Mouse (Mus musculus): ENCODE data around the gene Syne1.

DNA sequence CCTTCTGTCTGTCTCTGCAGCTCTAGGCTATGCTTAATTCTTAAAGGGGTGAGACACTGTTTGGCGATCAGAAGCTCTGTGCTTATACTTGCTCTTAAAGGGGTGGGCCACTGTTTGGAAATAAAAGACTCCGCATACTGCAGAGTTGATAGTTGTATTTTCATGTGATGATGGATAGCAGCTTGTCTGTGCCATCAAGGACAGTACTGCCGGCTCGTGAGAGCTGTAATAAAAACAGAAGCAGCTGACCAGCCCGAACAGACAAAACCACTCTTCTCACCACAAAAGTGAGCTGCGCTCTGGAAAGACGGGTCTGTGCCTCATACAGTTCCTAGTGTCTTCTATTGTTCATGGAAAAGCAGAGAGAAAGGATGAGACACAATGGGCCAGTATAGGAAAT, 580.1 kb downstream of the Syne1 start:
- no peak for TF ChIP-seq CTCF (IDR thresholded peaks at IDR 0.05; ENCODE audit: low read depth, low read length)
- TF ChIP-seq POLR2A (IDR thresholded peaks at IDR 0.05; ENCODE audit: borderline replicate concordance, low read depth, low read length) = no peak

All from bone marrow macrophage, adult 2 months (primary cell).